Mouse (Mus musculus) urinary bladder, postnatal 14 days (tissue): ENCODE results near the gene Dhh.

Experiments used
- DNase-seq: peaks from one replicate; pipeline ENCODE4 v3.0.0; 2021; ENCODE audit warnings: low spot score

Dhh gene

GRCm38 (mm10) chr15:98916016-98916415 lies 17.7 kb upstream of the Dhh start:
- no peak for DNase-seq

DNA sequence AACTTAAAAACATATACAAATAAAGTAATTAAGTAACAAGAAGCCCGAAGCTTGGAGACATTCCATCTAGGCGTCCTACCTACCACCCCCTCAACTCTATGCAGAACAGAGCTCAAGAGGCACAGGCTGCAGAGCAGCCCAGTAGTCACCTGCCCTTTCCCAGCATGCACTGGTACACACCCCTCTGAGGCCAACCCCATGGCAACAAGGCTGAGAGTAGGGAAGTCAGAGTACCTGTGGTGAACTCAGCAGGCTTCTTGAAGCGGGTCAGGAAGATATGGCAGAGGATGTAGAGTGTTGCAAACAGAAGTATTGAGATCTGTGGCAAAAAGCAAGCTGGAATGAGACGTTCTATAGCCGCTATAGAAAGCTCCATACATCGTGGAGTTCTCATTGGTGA lies 16.6 kb upstream of the Dhh start:
- DNase-seq: no peak

GRCm38 (mm10) chr15:98904692-98905091 lies 6.4 kb upstream of the Dhh start:
- no peak for DNase-seq

- no peak for DNase-seq
These were observed 4.3 kb upstream of the Dhh start for GRCm38 (mm10) chr15:98902600-98902999.

DNA sequence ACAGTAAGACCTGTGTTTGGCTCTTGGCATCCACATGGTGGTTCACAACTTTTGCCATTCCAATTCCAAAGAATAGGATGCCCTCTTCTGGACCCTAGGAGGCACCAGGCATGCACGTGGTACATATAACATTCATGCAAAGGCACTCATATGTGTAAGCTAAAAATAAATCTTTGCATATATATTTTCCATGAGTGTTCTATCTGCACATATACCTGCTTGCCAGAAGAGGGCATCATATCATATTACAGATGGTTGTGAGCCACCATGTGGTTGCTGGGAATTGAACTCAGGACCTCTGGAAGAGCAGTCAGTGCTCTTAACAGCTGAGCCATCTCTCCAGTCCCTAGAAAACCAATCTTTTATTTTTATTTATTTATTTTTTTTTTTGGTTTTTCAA lies 3.2 kb upstream of the Dhh start:
- DNase-seq: no peak

GRCm38 (mm10) chr15:98897495-98897894 lies 845 bp downstream of the Dhh start:
- no peak for DNase-seq

DNA sequence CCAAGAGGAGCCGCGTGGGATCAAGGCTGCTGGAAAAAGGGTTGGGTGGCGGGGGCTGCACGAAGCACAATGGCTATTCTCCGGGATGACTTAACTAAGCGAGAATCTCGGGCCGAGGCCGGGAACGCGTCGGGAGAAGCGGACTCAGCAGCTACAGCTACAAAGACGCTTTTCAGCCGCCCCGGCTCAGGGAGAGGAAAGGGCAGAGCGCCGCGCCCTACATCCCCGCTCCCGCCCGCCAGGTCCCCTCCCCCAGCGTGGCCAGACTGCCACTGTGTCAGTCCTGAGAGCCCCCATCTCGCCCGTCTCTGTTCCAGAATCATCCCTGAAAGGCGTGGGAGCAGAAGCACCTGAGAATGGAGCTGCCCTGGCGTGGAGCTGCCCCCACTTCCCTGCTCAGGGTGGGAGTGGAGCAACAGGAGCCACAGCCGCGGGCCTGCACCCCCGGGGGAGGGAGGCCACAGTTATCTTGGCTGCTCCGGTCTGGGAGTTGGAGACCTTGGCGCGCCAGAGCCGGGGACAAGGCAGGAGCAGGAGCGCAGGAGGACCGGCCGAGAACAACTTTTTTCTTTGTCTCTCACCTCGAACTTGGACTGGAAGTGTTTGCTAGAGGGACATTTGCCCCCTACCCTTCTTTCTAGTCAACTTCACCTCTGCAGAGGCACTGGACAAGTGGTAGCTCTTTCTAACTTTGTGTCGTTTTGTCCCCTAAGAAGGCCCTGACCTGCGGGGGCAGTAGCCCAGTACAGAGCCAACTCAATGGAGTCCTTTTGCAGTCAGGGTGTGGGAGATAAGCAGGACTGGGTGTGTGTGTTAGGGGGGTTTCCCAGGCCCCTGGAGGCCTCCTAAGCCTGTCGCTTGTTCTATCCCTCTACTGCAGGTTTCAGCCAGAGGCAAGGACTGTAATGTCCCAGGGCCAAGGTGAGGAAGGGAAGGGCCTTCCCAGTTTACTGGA lies 2.4 kb downstream of the Dhh start:
- peak; percentile 20 for DNase-seq

GRCm38 (mm10) chr15:98894746-98895634 lies 3.4 kb downstream of the Dhh start:
- no peak for DNase-seq

GRCm38 (mm10) chr15:98893940-98894745 lies 4.2 kb downstream of the Dhh start, which contains the start of gene Rhebl1:
Gene Rhebl1 (minus strand): TSS chr15:98894540.
- DNase-seq: no peak

DNA sequence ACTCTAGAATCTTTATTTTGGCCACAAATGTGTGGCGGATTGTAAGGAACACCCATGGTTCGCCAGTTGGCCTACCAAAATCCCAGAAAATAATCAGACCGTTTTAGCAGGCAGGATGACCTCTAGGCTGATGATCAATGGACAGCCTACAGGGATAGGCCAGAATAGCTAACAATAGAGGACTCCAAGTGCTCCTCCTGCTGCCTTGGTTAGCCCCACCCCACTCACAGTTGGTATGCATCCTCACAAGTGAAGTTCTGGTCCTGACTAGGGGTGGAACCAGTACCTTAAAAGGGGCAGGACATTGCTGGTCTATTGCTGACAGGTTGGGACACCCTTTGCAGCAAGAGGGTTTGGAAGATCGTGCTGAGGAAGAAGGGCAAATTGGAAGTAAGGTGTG lies 5.3 kb downstream of the Dhh start:
- no peak for DNase-seq

- peak; percentile 62 for DNase-seq
These were observed 6.3 kb downstream of the Dhh start for GRCm38 (mm10) chr15:98891907-98892606.

DNA sequence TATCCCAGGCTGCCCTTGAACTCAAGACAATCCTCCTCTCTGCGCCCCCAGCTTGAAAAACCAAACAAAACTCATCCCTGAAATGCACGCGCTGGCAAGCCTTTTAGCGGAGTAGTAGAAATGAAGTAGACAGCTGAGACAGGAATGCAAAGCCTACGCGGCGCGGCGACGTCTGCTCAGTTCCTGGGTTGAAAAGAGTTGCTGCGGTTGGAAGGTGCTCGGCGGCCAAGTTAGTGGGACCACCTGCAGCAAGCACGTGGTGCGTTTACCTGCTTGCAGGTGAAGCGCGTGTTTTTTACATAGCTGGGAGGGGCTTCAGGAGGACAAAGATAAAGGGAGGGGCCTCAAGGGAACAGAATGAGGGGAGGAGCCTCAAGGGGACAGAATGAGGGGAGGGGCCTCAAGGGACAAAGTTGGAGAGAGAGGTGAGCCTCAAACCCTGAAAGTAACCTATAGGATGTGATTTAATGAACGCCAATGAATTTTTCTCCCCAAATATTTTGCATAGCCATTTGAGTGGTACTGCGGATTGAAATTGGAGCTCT lies 7.1 kb downstream of the Dhh start:
- no peak for DNase-seq

GRCm38 (mm10) chr15:98887526-98887925 lies 10.8 kb downstream of the Dhh start:
- DNase-seq: no peak

GRCm38 (mm10) chr15:98886667-98887387 lies 11.5 kb downstream of the Dhh start:
- no peak for DNase-seq

GRCm38 (mm10) chr15:98884106-98884505 lies 14.2 kb downstream of the Dhh start:
- DNase-seq: no peak

DNA sequence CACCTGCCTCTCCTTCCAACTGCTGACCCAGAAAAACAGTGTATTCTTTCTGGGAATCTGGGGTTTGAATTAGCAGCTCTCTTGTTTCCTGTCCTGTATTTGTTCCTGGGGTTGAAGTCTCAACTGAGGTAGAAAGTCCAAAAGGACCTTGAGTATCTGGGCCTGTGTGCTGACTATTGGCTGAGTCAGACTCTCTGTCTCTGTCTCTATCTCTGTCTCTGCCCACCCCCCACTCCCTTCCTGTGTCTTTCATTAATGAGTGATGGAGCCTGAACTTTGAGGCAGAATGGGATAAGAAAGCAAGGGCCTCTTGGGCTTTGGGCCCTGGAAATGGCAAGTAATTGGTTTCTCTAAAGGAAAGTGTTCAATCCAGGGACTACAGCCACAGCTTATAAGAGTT lies 14.7 kb downstream of the Dhh start:
- DNase-seq: no peak

DNA sequence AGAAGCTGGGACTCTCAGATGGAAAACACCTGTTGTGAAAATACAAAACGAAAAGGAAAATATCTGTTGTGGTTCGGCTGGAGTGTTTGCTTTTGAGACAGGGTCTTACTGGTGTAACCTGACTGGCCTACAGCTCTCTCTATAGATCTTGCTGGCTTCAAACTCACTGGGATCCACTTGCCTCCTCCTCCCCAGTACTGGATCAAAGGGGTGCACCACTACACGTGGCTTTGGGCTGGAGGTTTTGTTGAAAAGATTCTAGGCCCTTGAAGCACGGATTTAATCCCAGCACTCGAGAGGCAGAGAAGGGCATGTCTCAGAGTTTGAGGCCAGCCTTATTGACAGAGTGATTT lies 16.7 kb downstream of the Dhh start:
- no peak for DNase-seq

DNA sequence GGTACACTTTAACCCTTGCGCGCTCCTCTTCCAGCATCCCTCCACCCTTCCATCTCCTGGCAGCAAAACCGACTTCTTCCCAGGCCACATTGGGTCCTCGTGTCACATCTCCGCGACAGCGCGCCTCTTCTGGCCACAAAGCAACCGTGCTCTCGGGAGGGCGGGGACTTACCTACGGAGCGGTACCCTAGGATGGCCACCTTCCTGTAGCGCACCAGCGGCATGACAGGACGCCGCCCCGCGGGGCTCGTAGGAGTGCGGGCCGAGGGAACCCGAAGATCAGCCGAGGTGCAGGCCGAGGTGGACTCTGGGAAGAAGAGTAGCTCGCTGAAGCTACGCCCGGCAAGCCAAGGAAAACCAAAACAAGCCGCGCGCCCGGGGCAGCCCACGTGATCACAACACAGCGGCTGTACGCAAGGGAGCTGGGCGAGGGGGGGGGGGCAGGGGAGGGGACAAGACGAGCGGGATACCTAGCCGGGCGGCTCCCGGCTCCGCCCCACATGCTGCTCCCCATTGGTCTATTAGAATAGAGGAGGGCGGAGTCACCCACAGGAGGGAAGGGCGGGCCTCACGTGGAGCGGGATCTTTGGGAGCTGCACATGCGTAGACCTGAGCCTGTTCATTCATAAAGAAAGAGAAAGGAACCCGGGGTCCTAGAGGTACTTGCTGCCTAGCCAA lies 17.2 kb downstream of the Dhh start:
- peak; percentile 92 for DNase-seq

DNA sequence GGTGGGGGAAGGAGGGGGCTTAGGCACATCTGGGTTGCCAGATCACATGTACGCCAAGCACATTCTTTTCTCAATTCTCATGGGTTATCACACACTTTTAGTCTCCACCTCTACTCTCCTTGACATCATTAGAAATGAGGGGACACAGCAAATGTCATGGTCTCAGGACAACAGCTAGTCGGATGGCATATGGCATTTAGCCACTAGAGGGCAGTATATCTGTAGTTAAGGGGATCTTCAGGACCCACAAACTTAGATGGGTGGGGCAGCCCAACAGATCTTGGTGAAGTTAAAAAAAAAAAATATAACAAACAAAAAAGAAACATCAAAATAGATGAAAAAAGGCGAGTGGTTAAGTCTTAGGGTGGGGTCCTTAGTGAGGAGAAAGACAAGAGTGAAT lies 21.0 kb downstream of the Dhh start:
- DNase-seq: peak; percentile 69
